Mouse (Mus musculus): ENCODE results near the gene Ttc27. TPM values are rescaled to one million over a fixed set of nuclear protein-coding genes. Genes with fewer than 3 reads are reported as not detected.

Ttc27 gene
- polyA plus RNA-seq, 1 experiment from 2014 or later, result 27.3 TPM

GRCm38 (mm10) chr17:74846031-74846891 lies 128.7 kb downstream of the Ttc27 start:
- peak overlapping the region; percentile 59 for H3K27ac ChIP-seq
- peaks cover 13% of the 10 kb centered on the region for H3K4me1 ChIP-seq
- no peaks in the 10 kb centered on the region for H3K36me3 ChIP-seq
- H3K4me2 ChIP-seq, result no peak overlapping the region
- H3K9me3 ChIP-seq (replicated peaks), result no peaks in the 10 kb centered on the region
- H3K27me3 ChIP-seq, result no peaks in the 10 kb centered on the region
- peak; percentile 79 for ATAC-seq (replicated peaks; ENCODE audit: low FRiP score)
- WGBS, result 31% methylated on average over 10 of the region's 10 CpGs
- no peak overlapping the region for H3K9ac ChIP-seq
- H3K4me3 ChIP-seq (replicated peaks), result no peak overlapping the region

- WGBS, result 76% methylated on average over 3 of the region's 3 CpGs
- no peak for ATAC-seq (replicated peaks; ENCODE audit: low FRiP score)
- Histone ChIP-seq H3K9me3 (replicated peaks) (no peaks in the 10 kb centered on the region), H3K4me1 (peaks cover 13% of the 10 kb centered on the region), H3K27ac (no peak overlapping the region), H3K9ac (no peak overlapping the region), H3K36me3 (no peaks in the 10 kb centered on the region), H3K27me3 (no peaks in the 10 kb centered on the region), H3K4me3 (replicated peaks) (no peak overlapping the region), H3K4me2 (no peak overlapping the region)
Measured at GRCm38 (mm10) chr17:74850216-74850615, 132.7 kb downstream of the Ttc27 start.

GRCm38 (mm10) chr17:74859298-74859697 lies 141.8 kb downstream of the Ttc27 start:
- Histone ChIP-seq H3K27me3 (no peaks in the 10 kb centered on the region), H3K4me2 (no peak overlapping the region), H3K4me3 (replicated peaks) (no peak overlapping the region), H3K9me3 (replicated peaks) (no peaks in the 10 kb centered on the region), H3K36me3 (peaks cover 16% of the 10 kb centered on the region), H3K27ac (no peak overlapping the region), H3K4me1 (no peaks in the 10 kb centered on the region), H3K9ac (no peak overlapping the region)
- ATAC-seq (replicated peaks; ENCODE audit: low FRiP score), result no peak
- 82% methylated on average over 2 of the region's 2 CpGs for WGBS

GRCm38 (mm10) chr17:74860180-74860993 lies 142.9 kb downstream of the Ttc27 start:
- no peaks in the 10 kb centered on the region for H3K9me3 ChIP-seq (replicated peaks)
- 62% methylated on average over 17 of the region's 17 CpGs for WGBS
- H3K4me2 ChIP-seq, result no peak overlapping the region
- no peak for ATAC-seq (replicated peaks; ENCODE audit: low FRiP score)
- no peak overlapping the region for H3K27ac ChIP-seq
- H3K9ac ChIP-seq, result no peak overlapping the region
- H3K27me3 ChIP-seq, result no peaks in the 10 kb centered on the region
- H3K4me1 ChIP-seq, result no peaks in the 10 kb centered on the region
- no peak overlapping the region for H3K4me3 ChIP-seq (replicated peaks)
- H3K36me3 ChIP-seq, result peaks cover 16% of the 10 kb centered on the region

- peaks cover 16% of the 10 kb centered on the region for H3K36me3 ChIP-seq
- no peaks in the 10 kb centered on the region for H3K27me3 ChIP-seq
- no peak overlapping the region for H3K4me3 ChIP-seq (replicated peaks)
- no peak for ATAC-seq (replicated peaks; ENCODE audit: low FRiP score)
- H3K9me3 ChIP-seq (replicated peaks), result no peaks in the 10 kb centered on the region
- peaks cover 32% of the 10 kb centered on the region for H3K4me1 ChIP-seq
- H3K27ac ChIP-seq, result no peak overlapping the region
- 91% methylated on average over 5 of the region's 5 CpGs for WGBS
- no peak overlapping the region for H3K9ac ChIP-seq
- no peak overlapping the region for H3K4me2 ChIP-seq
Measured at GRCm38 (mm10) chr17:74863845-74864244, 146.3 kb downstream of the Ttc27 start.

GRCm38 (mm10) chr17:74864790-74865548 lies 147.4 kb downstream of the Ttc27 start:
- H3K4me1 ChIP-seq, result peaks cover 44% of the 10 kb centered on the region
- no peak overlapping the region for H3K9ac ChIP-seq
- no peak overlapping the region for H3K27ac ChIP-seq
- no peak overlapping the region for H3K4me3 ChIP-seq (replicated peaks)
- 87% methylated on average over 10 of the region's 10 CpGs for WGBS
- H3K4me2 ChIP-seq, result no peak overlapping the region
- H3K36me3 ChIP-seq, result peaks cover 16% of the 10 kb centered on the region
- ATAC-seq (replicated peaks; ENCODE audit: low FRiP score), result no peak
- no peaks in the 10 kb centered on the region for H3K27me3 ChIP-seq
- no peaks in the 10 kb centered on the region for H3K9me3 ChIP-seq (replicated peaks)

GRCm38 (mm10) chr17:74865694-74866564 lies 148.4 kb downstream of the Ttc27 start:
- ATAC-seq (replicated peaks; ENCODE audit: low FRiP score), result no peak
- Histone ChIP-seq H3K4me2 (peak overlapping the region; percentile 7; the same call in 1 of the 2 replicates), H3K4me3 (replicated peaks) (no peak overlapping the region), H3K9ac (no peak overlapping the region), H3K27me3 (no peaks in the 10 kb centered on the region), H3K9me3 (replicated peaks) (no peaks in the 10 kb centered on the region), H3K36me3 (peaks cover 16% of the 10 kb centered on the region), H3K27ac (peak overlapping the region; percentile 91), H3K4me1 (peaks cover 53% of the 10 kb centered on the region)
- WGBS, result 68% methylated on average over 16 of the region's 16 CpGs

- H3K9me3 ChIP-seq (replicated peaks), result no peaks in the 10 kb centered on the region
- H3K36me3 ChIP-seq, result peaks cover 16% of the 10 kb centered on the region
- no peak overlapping the region for H3K4me3 ChIP-seq (replicated peaks)
- peak overlapping the region; percentile 7; the same call in 1 of the 2 replicates for H3K4me2 ChIP-seq
- 12% methylated on average over 11 of the region's 11 CpGs for whole genome bisulfite sequencing
- H3K27me3 ChIP-seq, result no peaks in the 10 kb centered on the region
- H3K9ac ChIP-seq, result no peak overlapping the region
- peaks cover 59% of the 10 kb centered on the region for H3K4me1 ChIP-seq
- peak; percentile 77 for ATAC-seq (replicated peaks; ENCODE audit: low FRiP score)
- peak overlapping the region; percentile 91 for H3K27ac ChIP-seq
Measured at GRCm38 (mm10) chr17:74866565-74867507, 149.3 kb downstream of the Ttc27 start.

GRCm38 (mm10) chr17:74868185-74868907 lies 150.8 kb downstream of the Ttc27 start:
- WGBS, result 53% methylated on average over 12 of the region's 12 CpGs
- H3K4me1 ChIP-seq, result peaks cover 59% of the 10 kb centered on the region
- no peak for ATAC-seq (replicated peaks; ENCODE audit: low FRiP score)
- H3K4me3 ChIP-seq (replicated peaks), result no peak overlapping the region
- no peak overlapping the region for H3K9ac ChIP-seq
- no peaks in the 10 kb centered on the region for H3K9me3 ChIP-seq (replicated peaks)
- no peak overlapping the region for H3K4me2 ChIP-seq
- peak overlapping the region; percentile 91 for H3K27ac ChIP-seq
- H3K27me3 ChIP-seq, result no peaks in the 10 kb centered on the region
- H3K36me3 ChIP-seq, result peaks cover 5% of the 10 kb centered on the region; the same call in 1 of the 2 replicates

GRCm38 (mm10) chr17:74869556-74869955 lies 152.0 kb downstream of the Ttc27 start:
- Histone ChIP-seq H3K4me1 (peaks cover 59% of the 10 kb centered on the region), H3K36me3 (no peaks in the 10 kb centered on the region), H3K27ac (peak overlapping the region; percentile 91), H3K4me2 (no peak overlapping the region), H3K9me3 (replicated peaks) (no peaks in the 10 kb centered on the region), H3K9ac (no peak overlapping the region), H3K4me3 (replicated peaks) (no peak overlapping the region), H3K27me3 (no peaks in the 10 kb centered on the region)
- ATAC-seq (replicated peaks; ENCODE audit: low FRiP score), result no peak
- 63% methylated on average over 8 of the region's 8 CpGs for whole genome bisulfite sequencing

Data from kidney, embryonic 15.5 days (tissue).